Mouse (Mus musculus) MEL (cell line): ENCODE measurements around the gene Cxcl5.

Experiments used
- CTCF ChIP-seq, 3 experiments: IDR thresholded peaks in 2 of 3; conservative IDR thresholded peaks in 1 of 3; 2 replicates each; pipeline ENCODE4 v1.5.1; 2011 to 2012; ENCODE audit warnings: low read length in 3 of 3, low read depth in 2 of 3, mild to moderate bottlenecking in 2 of 3, improper control_type of control experiment in 1 of 3, inconsistent platforms in 1 of 3, mixed read lengths in 1 of 3, moderate library complexity in 1 of 3; ENCODE audit not compliant: control insufficient read depth in 1 of 3, insufficient read depth in 1 of 3, poor library complexity in 1 of 3, severe bottlenecking in 1 of 3
- EP300 ChIP-seq, 2 experiments: IDR thresholded peaks; 2 replicates each; pipeline ENCODE4 v1.6.1; 2011; ENCODE audit warnings: improper control_type of control experiment in 2 of 2, low read length in 2 of 2, low read depth in 1 of 2, mild to moderate bottlenecking in 1 of 2
- ETS1 ChIP-seq: IDR thresholded peaks from 2 replicates; pipeline ENCODE4 v1.6.1; 2012; ENCODE audit warnings: low read depth, mild to moderate bottlenecking, inconsistent platforms, low read length, improper control_type of control experiment, moderate library complexity
- MAFK ChIP-seq: IDR thresholded peaks from 2 replicates; pipeline ENCODE4 v1.6.1; 2011; ENCODE audit warnings: low read depth, mild to moderate bottlenecking, low read length, improper control_type of control experiment, borderline replicate concordance
- MAX ChIP-seq: IDR thresholded peaks from 2 replicates; pipeline ENCODE4 v1.6.1; 2011; ENCODE audit warnings: low read length, improper control_type of control experiment
- MXI1 ChIP-seq: IDR thresholded peaks from 2 replicates; pipeline ENCODE4 v1.6.1; 2011; ENCODE audit warnings: mild to moderate bottlenecking, low read depth, low read length, improper control_type of control experiment
- NRF1 ChIP-seq: IDR thresholded peaks from 2 replicates; pipeline ENCODE4 v1.6.1; 2014; ENCODE audit warnings: low read depth, mild to moderate bottlenecking, inconsistent platforms, low read length, improper control_type of control experiment, moderate library complexity; ENCODE audit not compliant: poor library complexity, insufficient read depth, severe bottlenecking
- POLR2A ChIP-seq, 2 experiments: IDR thresholded peaks; 2 replicates each; pipeline ENCODE4 v1.6.1; 2011 to 2012; ENCODE audit warnings: low read length in 2 of 2, mild to moderate bottlenecking in 2 of 2, control low read depth in 1 of 2, improper control_type of control experiment in 1 of 2, low read depth in 1 of 2, moderate library complexity in 1 of 2; ENCODE audit not compliant: control insufficient read depth in 1 of 2, insufficient read depth in 1 of 2, poor library complexity in 1 of 2
- POLR2AphosphoS2 ChIP-seq: IDR thresholded peaks from 2 replicates; pipeline ENCODE4 v1.6.1; 2011; ENCODE audit warnings: low read length, improper control_type of control experiment
- RCOR1 ChIP-seq: IDR thresholded peaks from 2 replicates; pipeline ENCODE4 v1.6.1; 2012; ENCODE audit warnings: low read depth, mild to moderate bottlenecking, inconsistent platforms, low read length, improper control_type of control experiment
- TCF12 ChIP-seq: IDR thresholded peaks from 2 replicates; pipeline ENCODE4 v1.6.1; 2014; ENCODE audit warnings: low read depth, mild to moderate bottlenecking, inconsistent platforms, low read length, improper control_type of control experiment, moderate library complexity
- ZNF384 ChIP-seq: IDR thresholded peaks from 2 replicates; pipeline ENCODE4 v1.6.1; 2012; ENCODE audit warnings: low read depth, mild to moderate bottlenecking, inconsistent platforms, low read length, improper control_type of control experiment

- TF ChIP-seq MAX: no peak
- no peak for TF ChIP-seq CTCF (IDR thresholded peaks at IDR 0.05 in 2 of 3, conservative IDR thresholded peaks at IDR 0.05 in 1 of 3; ENCODE audit: control insufficient read depth in 1 of 3, insufficient read depth in 1 of 3, low read depth in 2 of 3, low read length in 3 of 3, poor library complexity in 1 of 3, severe bottlenecking in 1 of 3)
- TF ChIP-seq RCOR1: no peak
- TF ChIP-seq POLR2A (IDR thresholded peaks at IDR 0.05; ENCODE audit: control insufficient read depth in 1 of 2, insufficient read depth in 1 of 2, low read depth in 1 of 2, low read length in 2 of 2, poor library complexity in 1 of 2): no peak
- TF ChIP-seq ETS1: no peak
- no peak for TF ChIP-seq MAFK
- no peak for TF ChIP-seq NRF1
- no peak for TF ChIP-seq EP300 (IDR thresholded peaks at IDR 0.05; ENCODE audit: low read depth in 1 of 2, low read length in 2 of 2)
- TF ChIP-seq ZNF384: no peak
- no peak for TF ChIP-seq TCF12
- TF ChIP-seq POLR2AphosphoS2: no peak
- TF ChIP-seq MXI1: no peak
Measured at GRCm38 (mm10) chr5:90760303-90760702, 1.1 kb downstream of the Cxcl5 start.
